Mouse (Mus musculus) neutrophil, adult 5-6 weeks (primary cell): ENCODE results near the gene Bdkrb2. TPM values are rescaled to one million over a fixed set of nuclear protein-coding genes. Genes with fewer than 3 reads are reported as not detected.

Experiments
- ATAC-seq: fragments of 151-379, 151-347 bp; 2 replicates; pipeline ENCODE4 v1.8.0; 2017; ENCODE audit warnings: mild to moderate bottlenecking, moderate TSS enrichment; ENCODE audit not compliant: insufficient number of reproducible peaks, poor library complexity, low FRiP score, severe bottlenecking; ENCODE audit errors: extremely low read depth
- total RNA-seq: library from RNA; stranded (forward); fragments of 200-1000 nt; gene quantifications from 2 replicates; pipeline ENCODE4 v1.2.3, GENCODE M21; 2017

The Bdkrb2 gene
- not detected in 2 replicates for total RNA-seq

- ATAC-seq = no peak
Observed at GRCm38 (mm10) chr12:105562936-105563680, at the start of gene Bdkrb2. Bdkrb2 (plus strand) TSS chr12:105563226.

GRCm38 (mm10) chr12:105514111-105514510, 48.9 kb upstream of the Bdkrb2 start:
- ATAC-seq = no peak

DNA sequence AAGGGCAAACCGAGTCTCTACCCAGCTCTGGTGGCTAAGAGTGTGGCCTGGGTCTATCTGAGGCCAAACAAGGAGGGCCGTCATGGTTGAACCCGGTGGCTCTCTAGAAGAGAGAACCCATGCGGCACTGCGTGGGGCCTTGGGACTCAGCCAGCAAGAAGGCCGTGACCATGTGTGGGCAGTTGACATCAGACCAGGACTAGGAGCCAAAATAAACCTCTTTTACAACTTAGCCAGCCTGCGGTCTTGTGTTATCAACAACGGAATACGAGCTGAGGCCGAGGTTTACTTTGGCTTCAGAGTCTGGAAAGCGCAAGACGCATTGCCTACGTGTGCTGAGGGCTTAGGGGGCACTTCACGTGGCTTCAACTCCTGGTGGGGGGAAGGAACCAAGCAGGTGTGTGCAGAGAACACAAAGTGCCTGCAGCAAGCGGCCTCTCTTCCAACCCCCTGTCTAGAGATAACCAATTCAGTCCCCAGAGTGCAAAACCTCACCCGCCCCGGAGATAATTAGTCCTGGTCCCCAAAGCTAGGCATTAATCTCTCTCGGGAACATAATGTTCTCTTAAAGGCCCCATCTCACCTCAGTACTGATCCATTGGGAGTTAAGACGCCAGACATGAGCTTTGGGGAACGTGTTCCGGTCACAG, 45.9 kb upstream of the Bdkrb2 start:
- no peak for ATAC-seq

GRCm38 (mm10) chr12:105519851-105520250, 43.2 kb upstream of the Bdkrb2 start:
- ATAC-seq = no peak

DNA sequence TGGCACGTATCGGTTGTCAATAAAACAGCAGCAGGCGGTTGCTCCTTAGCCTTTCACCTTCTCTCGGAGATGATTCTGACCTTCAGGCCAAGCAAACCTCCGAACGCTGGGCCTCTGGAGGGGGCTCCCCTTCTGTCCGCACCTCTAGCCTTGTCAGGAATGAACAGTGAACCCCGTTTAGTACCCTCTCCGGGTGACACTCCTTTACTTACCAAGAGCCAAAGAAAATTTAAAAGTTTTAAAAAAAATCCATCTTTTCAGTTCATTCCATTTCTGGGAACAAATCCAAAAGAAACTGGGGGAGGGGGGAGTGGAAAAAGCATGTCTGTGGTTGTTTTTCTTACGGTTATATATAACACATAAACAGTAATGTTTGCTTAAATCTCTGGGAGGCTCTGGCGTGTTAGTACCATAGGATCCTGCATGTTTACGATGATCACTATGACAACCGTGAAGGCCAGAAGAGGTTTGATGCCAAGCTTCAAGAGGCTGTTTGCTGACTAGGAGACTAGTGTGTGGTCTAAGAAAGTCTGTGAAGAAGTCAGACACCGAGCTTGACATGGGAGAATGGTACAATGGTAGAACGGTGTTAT, 41.8 kb upstream of the Bdkrb2 start:
- no peak for ATAC-seq

GRCm38 (mm10) chr12:105523737-105524136, 39.3 kb upstream of the Bdkrb2 start:
- no peak for ATAC-seq

DNA sequence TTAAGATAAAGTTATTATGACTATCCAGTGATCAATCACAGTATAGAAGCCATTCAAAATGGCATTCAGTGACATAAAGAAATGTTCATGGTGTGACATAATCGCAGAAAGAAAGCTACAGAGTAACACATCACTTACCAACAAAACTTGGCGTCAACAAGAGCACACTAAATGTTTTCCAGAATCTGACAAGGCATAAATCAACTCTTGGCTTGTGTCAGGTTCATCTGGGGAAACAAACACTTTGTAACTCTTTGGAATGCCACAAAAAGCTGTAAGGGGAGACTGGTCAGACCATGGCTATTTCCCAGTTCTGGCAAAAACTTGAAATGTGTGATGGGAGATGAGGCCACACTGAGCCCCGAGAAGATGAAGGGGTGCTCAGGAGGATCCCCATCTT, 36.8 kb upstream of the Bdkrb2 start:
- no peak for ATAC-seq

- ATAC-seq = no peak
Observed at GRCm38 (mm10) chr12:105526829-105527228, 36.2 kb upstream of the Bdkrb2 start.

DNA sequence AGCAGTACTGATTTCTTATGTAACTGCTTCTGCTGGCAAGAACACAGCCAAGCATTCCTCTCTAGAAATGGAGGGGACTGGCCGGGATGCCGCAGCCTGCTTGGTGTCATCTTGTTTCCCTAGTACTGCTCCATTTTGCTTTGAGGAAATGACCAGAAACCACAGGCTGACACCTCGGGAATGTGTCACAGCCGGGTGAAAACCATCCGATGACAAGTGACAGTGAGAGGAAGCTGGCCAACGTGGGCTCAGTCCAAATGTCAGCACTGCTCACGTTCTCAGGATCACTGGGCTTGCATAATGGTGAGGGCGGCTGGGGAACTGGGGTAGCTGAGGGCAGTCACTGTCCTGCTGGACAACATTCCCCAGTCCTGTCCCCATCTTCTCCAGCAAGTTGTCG, 33.5 kb upstream of the Bdkrb2 start:
- no peak for ATAC-seq

- no peak for ATAC-seq
Observed at GRCm38 (mm10) chr12:105531724-105532371, 31.2 kb upstream of the Bdkrb2 start.

DNA sequence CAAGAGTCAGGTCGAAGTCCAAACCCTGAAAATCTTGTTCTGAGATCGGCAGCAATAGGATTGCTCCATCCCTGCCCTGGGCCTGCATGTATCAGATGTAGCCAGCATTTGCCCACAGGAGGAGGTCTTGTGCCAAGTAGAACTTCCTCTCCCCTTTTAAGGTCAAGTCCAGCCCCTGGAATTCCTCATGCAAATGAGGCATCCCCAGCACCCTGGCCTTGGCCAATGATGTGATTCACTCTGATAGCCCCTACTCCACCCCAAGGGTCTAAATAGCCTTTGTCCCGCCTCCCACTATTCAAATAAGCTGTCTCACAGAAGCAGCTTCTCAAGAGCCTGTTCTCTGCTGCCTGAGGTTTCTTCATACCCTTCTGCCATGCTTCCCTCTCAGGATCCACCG, 28.2 kb upstream of the Bdkrb2 start:
- ATAC-seq = no peak

DNA sequence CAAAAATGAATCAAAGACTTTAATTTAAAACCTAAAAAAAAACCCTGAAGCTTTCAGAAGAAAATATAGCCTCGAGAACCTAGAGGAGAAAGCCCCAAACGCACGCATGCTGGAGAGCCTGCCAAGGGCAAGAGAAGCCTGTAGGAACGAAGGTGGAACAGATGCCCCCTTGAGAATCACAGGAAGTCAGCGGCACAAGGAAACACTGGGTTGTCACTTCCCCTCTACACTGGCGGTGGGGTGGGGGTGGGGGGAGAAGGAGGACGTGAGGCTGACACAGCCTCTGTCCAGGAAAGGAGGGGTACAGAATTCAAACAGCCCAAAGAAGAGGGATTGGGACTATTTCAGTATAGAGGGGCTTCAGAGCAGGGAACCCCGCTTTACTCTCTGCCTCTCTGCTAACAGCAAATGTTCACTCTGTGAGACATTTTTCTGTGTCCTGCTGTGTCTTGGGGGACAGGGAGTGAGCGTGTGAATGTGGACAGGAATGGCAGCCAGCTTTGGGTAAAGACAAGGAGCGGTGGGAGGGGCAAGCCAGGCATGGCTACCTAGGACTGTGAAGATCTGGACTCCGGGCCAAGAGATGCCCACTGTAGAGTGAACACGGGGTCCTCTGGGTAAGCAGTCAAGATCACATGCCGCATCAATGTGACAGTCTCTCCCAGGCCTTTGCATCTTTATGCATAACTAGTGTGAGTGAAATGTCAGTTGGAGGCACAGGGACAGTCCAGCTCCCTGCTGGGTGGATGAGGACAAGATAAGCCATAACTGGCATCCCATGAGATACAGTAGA, 26.9 kb upstream of the Bdkrb2 start:
- ATAC-seq = no peak

DNA sequence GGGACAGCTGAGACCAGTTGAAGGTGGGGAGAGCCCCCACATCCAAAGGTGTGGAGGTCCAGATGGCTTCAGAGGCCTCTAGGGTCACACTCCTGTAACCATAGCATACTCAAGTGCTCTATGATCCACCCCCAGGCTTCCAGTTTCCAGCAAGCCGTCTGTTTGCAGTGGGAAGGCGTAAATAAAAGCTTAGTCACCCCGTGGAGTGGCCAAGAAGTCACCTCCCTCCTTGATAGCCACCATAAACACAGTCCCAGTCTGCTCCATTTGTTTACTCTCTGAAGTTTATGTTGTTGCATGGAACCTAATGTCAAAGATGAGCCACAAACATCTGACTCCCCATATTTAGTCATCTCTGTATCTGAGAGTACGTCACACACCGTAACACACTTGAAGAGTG, 25.9 kb upstream of the Bdkrb2 start:
- ATAC-seq = no peak

- no peak for ATAC-seq
Observed at GRCm38 (mm10) chr12:105539649-105540048, 23.4 kb upstream of the Bdkrb2 start.

DNA sequence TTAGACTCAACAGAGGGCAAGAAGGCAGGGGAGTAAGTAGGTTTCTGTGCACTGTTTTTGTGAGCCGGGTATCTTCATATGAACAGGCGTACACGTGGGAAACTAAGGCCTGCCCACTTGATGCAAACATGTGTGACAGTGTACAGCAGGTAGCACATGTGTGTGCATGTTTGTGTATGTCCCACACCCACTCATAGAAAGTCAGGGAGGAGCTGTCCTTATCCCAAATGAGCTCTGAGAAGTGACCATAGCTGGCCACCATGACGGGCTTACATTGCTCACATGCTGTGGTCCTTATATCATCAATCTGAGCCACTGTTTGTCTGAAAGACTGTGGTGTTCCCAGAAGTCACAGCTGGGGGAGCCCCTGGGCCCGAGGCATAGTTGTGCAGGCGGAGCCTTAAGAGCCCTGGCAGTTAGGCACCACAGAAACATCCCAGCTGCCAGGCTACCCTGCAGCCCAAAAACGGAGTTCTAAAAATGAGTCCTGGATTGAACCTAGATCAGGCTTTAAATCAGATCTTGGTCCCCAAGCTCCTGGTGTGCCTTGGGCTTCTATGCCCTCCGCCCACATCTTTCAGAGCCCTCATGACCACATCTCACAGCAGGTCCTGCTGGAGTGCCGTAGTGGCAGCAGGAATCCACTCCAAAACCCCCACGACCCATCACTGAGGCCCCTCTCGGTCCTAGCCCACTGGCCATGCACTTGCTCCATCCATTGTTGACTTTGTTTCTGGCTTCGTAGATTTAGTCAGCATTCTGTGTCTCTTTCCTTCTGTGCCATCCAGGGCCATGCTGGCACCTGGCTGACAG, 21.2 kb upstream of the Bdkrb2 start:
- no peak for ATAC-seq

- no peak for ATAC-seq
Observed at GRCm38 (mm10) chr12:105542513-105542912, 20.5 kb upstream of the Bdkrb2 start.

DNA sequence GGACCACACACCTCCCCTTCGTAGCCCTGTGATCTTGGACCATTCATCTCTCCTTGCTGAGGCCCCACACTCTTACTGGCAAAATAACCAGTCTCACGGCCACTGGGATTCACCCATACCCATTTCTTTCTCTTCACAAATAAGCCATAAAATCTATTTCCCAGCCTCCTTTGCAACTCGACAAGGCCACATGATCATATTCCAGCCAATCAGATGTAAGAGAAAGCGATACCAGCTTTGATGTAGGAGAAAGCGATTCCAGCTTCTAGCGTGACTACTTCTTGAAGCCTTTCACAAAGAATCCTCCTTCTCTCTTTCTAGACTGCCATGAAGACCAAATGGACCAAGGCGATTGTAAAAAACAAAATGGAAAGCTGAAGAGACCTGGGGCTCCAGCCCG, 19.9 kb upstream of the Bdkrb2 start:
- no peak for ATAC-seq

DNA sequence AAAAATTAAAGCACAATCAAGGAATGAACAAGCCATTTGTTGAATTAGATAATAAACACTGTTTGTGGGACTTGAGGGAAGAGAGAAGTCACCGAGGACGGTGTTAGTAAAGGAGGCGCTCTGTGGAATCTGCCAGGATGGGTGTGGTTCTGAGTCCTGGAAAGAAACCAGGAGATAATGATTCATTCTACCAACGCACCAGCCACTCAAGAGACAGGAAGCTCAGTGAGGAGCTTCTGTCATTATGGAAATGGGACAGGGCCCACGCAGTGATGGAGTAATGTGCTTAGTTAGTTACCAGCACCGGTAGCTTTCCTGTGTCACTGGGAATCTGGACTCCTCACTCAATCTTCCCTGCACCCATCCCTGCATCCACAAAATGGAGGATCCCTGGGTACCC, 19.3 kb upstream of the Bdkrb2 start:
- ATAC-seq = no peak
